Mouse (Mus musculus) erythroblast, embryonic 14.5 days (primary cell): ENCODE measurements around the gene Slc25a21. TPM values are rescaled to one million over a fixed set of nuclear protein-coding genes. Genes with fewer than 3 reads are reported as not detected.

Experiments
- H3K27me3 ChIP-seq: 2 replicates; pipeline ENCODE4 v1.6.1; 2012; ENCODE audit warnings: inconsistent platforms; ENCODE audit not compliant: control insufficient read depth
- H3K36me3 ChIP-seq: 2 replicates; pipeline ENCODE4 v1.6.1; 2012; ENCODE audit warnings: mild to moderate bottlenecking, inconsistent platforms; ENCODE audit not compliant: control insufficient read depth
- H3K4me1 ChIP-seq: 2 replicates; pipeline ENCODE4 v1.6.1; 2012; ENCODE audit warnings: inconsistent platforms; ENCODE audit not compliant: control insufficient read depth
- H3K4me3 ChIP-seq: replicated peaks from 2 replicates; pipeline ENCODE3; 2012; ENCODE audit warnings: moderate library complexity, mild to moderate bottlenecking, inconsistent platforms
- H3K9me3 ChIP-seq: 2 replicates; pipeline ENCODE4 v1.6.1; 2012; ENCODE audit warnings: low read length, inconsistent platforms, mixed read lengths; ENCODE audit not compliant: control insufficient read depth
- GATA1 ChIP-seq: IDR thresholded peaks from 2 replicates; pipeline ENCODE4 v1.6.1; 2012; ENCODE audit warnings: low read length, inconsistent platforms, mixed read lengths
- TAL1 ChIP-seq: IDR thresholded peaks from 3 replicates; pipeline ENCODE4 v1.6.1; 2012; ENCODE audit warnings: low read length, inconsistent platforms, mixed read lengths
- polyA plus RNA-seq: library from polyadenylated mRNA; stranded (reverse); fragments of >175 nt; gene quantifications from 2 replicates; pipeline ENCODE4 v1.2.3, GENCODE M21; 2012

Gene Slc25a21
- polyA plus RNA-seq, 1 experiment = 5.0 TPM

DNA sequence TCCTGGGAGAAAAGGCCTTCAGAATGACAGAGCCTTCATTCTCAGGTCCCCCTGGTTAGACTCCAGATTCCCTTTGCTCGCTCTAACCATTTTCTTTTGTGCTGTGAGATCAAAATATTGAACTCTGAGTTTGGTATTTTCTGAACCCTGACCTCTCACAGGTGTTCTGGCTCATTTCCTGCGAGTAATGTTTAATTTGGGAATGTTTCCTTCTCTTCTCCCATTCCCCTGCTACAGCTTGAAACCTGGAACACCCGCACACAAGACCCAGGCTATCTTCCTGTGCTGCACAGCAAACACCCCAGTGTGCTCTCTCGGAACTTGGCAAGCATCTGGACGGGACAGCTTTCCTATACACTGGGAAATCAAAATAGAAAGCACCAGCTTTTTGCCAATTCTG is 290.8 kb downstream of the Slc25a21 start:
- TF ChIP-seq GATA1 = no peak
- no peak for TF ChIP-seq TAL1
- H3K9me3 ChIP-seq = peaks cover 2% of the 10 kb centered on the region; the same call in 1 of the 2 replicates
- H3K27me3 ChIP-seq = no peaks in the 10 kb centered on the region
- H3K4me1 ChIP-seq = no peaks in the 10 kb centered on the region
- H3K4me3 ChIP-seq = no peak overlapping the region
- H3K36me3 ChIP-seq = peaks cover 2% of the 10 kb centered on the region

DNA sequence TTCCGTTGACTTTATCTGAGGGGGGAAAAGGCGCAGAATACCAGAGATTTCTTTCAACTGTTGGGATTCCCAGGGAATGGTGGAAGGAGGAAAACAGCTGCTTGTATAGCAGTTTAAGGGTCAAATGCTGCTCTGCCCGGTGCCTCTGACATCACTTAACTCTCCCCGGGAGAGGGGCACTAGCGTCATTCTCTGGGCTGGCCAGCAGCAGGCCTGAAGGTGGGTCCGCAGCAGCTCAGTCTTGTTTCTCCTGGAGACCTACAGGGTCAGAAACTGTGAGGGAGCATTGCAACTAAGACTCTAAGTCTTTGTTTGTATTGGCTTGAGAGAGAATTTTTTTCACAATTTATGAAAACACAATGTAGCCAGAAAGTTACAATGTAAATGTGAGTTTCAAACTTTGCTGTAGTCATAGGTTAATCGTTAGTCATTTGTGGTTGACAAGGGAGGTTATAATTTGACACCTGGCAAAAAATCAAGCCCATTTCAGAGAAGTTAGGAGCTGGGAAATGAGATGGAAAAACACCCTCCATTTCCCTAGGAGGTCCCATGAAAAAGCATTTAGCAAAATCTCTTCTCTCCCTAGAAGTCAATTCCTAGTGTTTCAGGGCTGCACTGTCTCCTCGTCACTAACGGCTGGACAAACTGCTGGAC is 291.5 kb downstream of the Slc25a21 start:
- H3K9me3 ChIP-seq = peaks cover 2% of the 10 kb centered on the region; the same call in 1 of the 2 replicates
- no peaks in the 10 kb centered on the region for H3K4me1 ChIP-seq
- TF ChIP-seq TAL1 (no peak), GATA1 (no peak)
- no peaks in the 10 kb centered on the region for H3K27me3 ChIP-seq
- H3K4me3 ChIP-seq = no peak overlapping the region
- peaks cover under 1% of the 10 kb centered on the region for H3K36me3 ChIP-seq

DNA sequence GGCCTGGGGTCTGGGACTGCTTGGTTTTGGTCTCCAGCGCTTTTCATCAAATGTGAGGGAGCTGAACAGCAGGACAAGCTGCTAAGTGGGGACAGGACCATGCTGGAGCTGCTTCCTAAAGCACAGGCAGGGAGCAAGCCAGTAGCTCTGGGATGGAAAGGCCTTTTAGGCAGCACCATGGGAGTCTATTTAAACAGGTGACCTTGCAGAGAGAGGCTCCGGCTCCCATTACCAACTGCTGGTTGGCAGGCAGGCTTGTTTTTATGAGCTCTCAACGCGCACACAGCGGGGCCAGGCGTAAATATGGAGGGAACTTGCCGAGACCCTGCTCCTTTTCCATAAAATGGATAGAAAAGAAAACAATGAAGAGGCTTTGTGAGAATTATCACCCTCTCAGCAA is 292.1 kb downstream of the Slc25a21 start:
- no peaks in the 10 kb centered on the region; the same call in 1 of the 2 replicates for H3K36me3 ChIP-seq
- H3K4me3 ChIP-seq = no peak overlapping the region
- no peaks in the 10 kb centered on the region for H3K27me3 ChIP-seq
- TF ChIP-seq TAL1 = no peak
- no peak for TF ChIP-seq GATA1
- H3K9me3 ChIP-seq = peaks cover 2% of the 10 kb centered on the region; the same call in 1 of the 2 replicates
- no peaks in the 10 kb centered on the region for H3K4me1 ChIP-seq

DNA sequence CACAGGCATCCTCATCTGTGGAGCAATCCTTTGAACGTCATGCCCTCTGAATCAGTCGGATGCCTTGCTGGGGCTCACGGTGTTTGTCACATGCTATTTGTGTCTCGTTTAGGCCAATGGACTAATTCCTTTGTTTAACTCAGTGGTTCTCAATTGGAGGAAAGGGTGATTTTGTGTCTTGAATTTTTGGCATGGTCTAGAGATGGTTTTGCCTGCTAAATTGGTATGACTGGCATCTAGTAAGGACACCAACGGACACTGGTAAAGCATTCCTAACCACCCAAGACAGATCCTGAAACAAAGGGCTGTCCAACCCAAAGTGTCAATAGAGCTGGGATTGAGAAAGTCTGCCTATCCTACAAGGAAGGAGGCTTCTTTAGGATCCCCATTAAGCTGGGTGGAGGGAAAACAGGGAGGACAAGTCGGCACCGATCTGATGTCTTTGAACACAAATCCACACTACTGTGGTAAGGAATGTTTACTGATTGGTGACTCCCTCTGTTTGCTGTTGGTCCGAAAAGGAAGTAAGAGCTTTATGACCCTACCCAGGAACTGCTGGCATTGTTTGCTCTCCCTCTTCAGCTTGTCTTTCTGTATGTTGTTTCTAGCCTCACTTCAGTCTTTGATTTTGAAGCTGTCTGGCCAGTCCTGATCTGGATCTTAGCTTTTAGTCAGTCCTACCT is 294.4 kb downstream of the Slc25a21 start:
- no peaks in the 10 kb centered on the region; the same call in 1 of the 2 replicates for H3K9me3 ChIP-seq
- no peak overlapping the region for H3K4me3 ChIP-seq
- no peak for TF ChIP-seq TAL1
- no peak for TF ChIP-seq GATA1
- H3K27me3 ChIP-seq = no peaks in the 10 kb centered on the region
- no peaks in the 10 kb centered on the region; the same call in 1 of the 2 replicates for H3K36me3 ChIP-seq
- H3K4me1 ChIP-seq = no peaks in the 10 kb centered on the region

DNA sequence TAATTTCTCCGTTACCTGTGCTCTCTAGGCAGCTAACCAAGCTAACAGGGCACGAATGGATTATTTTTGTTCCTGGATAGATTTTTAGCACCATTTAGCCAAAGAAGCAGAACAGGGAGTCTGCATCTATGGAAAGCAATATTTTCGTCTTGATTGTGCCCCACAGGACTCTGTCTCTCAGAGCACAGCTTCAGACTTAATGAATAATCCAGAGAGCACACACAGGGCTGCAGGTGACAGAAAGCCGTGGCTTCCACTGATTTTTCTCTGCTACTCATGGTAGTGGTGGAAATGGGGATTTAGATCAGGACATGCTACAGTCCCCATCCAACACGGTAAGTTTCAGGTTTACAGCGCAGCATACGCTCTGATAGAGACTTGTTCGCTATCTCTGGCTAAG is 299.3 kb downstream of the Slc25a21 start:
- no peak for TF ChIP-seq GATA1
- TF ChIP-seq TAL1 = no peak
- H3K9me3 ChIP-seq = no peaks in the 10 kb centered on the region
- no peaks in the 10 kb centered on the region for H3K27me3 ChIP-seq
- H3K36me3 ChIP-seq = no peaks in the 10 kb centered on the region
- no peaks in the 10 kb centered on the region for H3K4me1 ChIP-seq
- H3K4me3 ChIP-seq = no peak overlapping the region

DNA sequence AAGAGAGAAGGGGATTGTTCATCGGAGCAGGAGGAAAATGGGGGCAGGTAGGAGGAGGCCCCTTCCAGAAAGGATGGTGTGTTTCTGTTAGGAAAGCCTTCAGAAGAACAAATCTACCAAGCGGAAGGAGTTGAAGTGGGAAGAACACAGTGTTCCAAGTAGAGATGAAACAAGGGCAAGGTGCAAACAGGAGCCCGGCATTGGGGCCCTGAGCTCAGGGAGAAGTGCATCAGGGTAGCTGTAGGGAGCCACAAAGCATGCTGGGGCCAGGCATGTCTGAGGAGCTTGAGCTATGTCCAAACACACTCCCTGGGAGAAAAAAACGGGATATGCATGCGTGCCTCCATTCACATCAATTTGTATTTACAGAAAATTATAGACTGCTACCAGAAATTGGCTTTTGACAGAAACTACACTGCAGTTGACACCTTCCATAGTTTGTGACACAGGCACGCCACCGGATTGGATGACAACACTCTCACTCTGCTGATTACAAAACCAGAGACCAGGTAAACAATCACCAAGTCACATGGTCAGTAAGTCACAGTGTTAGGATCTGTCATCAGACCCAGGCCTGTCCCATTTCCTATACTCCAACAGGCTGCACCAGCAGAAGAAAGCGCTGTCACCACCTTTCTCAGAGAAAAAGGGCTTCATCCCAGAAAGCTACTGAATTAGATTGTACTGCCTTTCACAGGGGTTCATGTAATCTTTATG is 299.9 kb downstream of the Slc25a21 start:
- Histone ChIP-seq H3K27me3 (no peaks in the 10 kb centered on the region), H3K9me3 (no peaks in the 10 kb centered on the region), H3K4me1 (no peaks in the 10 kb centered on the region), H3K4me3 (no peak overlapping the region), H3K36me3 (no peaks in the 10 kb centered on the region)
- no peak for TF ChIP-seq GATA1
- no peak for TF ChIP-seq TAL1

DNA sequence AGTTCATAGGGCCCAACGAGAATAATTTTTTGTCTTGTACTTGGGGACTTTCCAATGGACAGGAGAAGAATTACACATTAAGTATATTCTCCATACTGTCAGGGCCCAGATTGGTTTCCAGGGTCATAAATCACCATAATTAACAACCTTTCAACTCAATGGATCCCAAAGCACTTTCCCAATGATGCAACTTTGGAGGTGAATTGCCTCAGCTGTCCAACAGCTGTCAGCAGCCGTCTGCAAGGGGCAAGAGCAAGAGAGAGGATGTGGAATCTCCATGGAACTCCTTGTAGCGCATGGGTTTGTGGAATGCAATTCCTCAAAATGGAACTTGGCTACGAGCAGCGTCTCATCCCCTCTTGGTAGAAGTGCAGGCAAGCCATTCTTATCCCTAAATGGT is 302.3 kb downstream of the Slc25a21 start:
- H3K4me1 ChIP-seq = no peaks in the 10 kb centered on the region
- no peak overlapping the region for H3K4me3 ChIP-seq
- TF ChIP-seq TAL1 (no peak), GATA1 (no peak)
- H3K9me3 ChIP-seq = no peaks in the 10 kb centered on the region
- no peaks in the 10 kb centered on the region for H3K36me3 ChIP-seq
- H3K27me3 ChIP-seq = no peaks in the 10 kb centered on the region

DNA sequence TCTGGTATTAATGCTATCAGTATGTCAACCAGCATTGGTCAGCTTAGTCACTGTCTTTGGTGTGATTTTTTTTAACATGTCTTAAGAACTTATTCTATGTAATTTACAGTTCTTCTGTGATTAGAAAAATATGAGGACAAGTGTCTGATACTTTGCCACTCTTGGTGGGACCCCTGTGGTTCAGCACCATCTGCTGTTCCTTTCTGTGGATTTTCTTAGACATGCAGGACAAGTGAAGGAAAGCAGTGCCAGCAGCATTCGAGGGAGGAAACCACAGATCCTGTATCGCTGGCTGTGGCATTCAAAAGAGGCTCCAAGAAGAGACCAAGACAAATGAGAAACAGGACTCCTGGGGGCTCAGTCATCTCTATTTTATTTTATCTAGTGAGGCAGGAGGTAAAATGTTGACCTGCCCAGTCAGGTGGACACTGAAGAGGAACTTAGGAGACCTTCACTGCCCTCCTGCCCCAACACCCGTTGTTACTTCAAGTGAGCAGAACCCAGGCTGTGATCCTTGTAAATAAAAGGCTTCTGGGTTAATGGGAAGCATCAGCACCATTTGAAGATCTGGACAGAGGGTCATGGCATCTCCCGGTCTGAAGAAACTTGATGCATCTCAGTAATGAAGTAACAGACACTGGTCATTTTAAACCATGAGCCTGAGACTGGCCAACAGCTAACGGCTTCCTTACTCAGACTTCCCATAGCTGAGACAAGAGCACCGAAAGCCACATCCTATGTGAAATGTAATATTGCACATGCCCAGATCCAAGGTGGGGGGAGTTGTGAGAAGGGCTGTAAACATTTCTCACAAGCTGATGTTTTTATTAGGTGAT is 306.2 kb downstream of the Slc25a21 start:
- H3K27me3 ChIP-seq = no peaks in the 10 kb centered on the region
- TF ChIP-seq TAL1 (no peak), GATA1 (no peak)
- H3K9me3 ChIP-seq = peaks cover 4% of the 10 kb centered on the region
- no peaks in the 10 kb centered on the region for H3K4me1 ChIP-seq
- H3K36me3 ChIP-seq = peaks cover under 1% of the 10 kb centered on the region; the same call in 1 of the 2 replicates
- H3K4me3 ChIP-seq = no peak overlapping the region

DNA sequence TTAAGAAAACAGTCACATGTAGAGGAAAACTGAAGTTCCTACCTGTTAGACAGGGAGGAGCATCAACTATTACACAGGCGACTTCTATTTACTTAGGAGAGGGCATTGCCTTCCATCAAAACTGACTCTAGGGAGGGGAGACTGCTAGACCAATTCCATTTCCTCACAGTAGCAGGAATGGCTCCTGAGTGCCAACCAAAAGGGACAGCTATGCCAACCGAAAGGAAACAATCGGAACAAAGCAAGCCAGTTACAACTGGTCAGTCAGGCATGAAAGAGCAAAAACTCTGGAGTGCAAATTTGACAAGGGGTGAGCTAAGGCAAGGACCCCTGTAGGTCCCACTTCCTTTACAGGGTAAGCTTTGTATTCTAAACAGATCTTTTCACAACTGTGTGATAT is 319.5 kb downstream of the Slc25a21 start:
- Histone ChIP-seq H3K36me3 (no peaks in the 10 kb centered on the region), H3K4me3 (no peak overlapping the region), H3K4me1 (no peaks in the 10 kb centered on the region), H3K9me3 (peaks cover 8% of the 10 kb centered on the region), H3K27me3 (no peaks in the 10 kb centered on the region)
- no peak for TF ChIP-seq GATA1
